Mouse (Mus musculus) heart, adult 18-20 months (tissue): Measurements from ENCODE around the gene Kcnh4. TPM values are rescaled to one million over a fixed set of nuclear protein-coding genes. Genes with fewer than 3 reads are reported as not detected.
A peak's percentile ranks its signal among the peaks of the same experiment; 100 is the strongest.

ENCODE experiments used
- DNase-seq, 2 experiments: peaks; one replicate each; pipeline ENCODE4 v3.0.0; 2021 to 2022; ENCODE audit warnings: mixed read lengths in 1 of 2
- total RNA-seq, 2 experiments: library from RNA; stranded (reverse); gene quantifications; 2 replicates each; pipeline ENCODE4 v1.2.3; 2021

The Kcnh4 gene
- total RNA-seq, 2 experiments from 2014 or later = not detected

DNA sequence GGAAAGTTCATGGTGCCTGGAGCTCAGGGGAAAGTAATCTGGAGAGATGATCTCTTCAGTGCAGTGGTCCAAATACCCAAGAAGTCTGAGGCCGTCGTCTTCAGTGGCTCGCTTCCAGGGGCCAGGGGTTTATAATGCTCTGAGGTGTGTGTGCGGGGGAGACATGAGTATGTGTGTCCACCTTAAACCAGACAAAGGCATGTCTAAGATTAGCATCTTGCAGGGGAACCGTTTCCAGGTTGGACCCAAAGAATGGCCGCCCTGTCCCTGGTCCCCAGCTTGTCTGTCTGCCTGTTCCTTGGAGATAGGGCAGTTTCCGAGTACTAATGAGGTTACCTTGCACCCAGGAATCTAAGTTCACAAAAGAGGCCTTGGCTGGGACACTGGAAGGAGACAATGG, 3.1 kb upstream of the Kcnh4 start, which contains the start of gene Hcrt:
Gene Hcrt (minus strand): TSS at position 101 of the 400 bp plus-strand sequence.
- DNase-seq = no peak

DNA sequence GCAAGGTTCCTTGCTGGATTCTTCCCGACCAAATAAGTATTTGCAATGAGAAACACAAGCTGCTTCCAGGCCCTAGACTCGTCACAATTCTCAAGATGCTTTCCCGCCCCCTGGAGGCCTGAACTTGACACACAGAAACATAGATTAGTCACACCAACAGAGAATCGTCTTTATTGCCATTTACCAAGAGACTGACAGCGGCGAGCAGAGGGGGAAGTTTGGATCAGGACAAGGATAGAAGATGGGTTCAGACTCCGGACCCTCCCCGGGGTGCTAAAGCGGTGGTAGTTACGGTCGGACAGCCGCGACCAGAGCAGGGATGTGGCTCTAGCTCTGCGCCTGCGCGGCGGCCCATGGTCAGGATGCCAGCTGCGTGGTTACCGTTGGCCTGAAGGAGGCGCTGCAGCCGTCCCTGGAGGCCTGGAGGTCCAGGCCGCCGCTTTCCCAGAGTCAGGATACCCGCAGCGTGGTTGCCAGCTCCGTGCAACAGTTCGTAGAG, 1.9 kb upstream of the Kcnh4 start:
- DNase-seq = peak; percentile 87 to 93

DNA sequence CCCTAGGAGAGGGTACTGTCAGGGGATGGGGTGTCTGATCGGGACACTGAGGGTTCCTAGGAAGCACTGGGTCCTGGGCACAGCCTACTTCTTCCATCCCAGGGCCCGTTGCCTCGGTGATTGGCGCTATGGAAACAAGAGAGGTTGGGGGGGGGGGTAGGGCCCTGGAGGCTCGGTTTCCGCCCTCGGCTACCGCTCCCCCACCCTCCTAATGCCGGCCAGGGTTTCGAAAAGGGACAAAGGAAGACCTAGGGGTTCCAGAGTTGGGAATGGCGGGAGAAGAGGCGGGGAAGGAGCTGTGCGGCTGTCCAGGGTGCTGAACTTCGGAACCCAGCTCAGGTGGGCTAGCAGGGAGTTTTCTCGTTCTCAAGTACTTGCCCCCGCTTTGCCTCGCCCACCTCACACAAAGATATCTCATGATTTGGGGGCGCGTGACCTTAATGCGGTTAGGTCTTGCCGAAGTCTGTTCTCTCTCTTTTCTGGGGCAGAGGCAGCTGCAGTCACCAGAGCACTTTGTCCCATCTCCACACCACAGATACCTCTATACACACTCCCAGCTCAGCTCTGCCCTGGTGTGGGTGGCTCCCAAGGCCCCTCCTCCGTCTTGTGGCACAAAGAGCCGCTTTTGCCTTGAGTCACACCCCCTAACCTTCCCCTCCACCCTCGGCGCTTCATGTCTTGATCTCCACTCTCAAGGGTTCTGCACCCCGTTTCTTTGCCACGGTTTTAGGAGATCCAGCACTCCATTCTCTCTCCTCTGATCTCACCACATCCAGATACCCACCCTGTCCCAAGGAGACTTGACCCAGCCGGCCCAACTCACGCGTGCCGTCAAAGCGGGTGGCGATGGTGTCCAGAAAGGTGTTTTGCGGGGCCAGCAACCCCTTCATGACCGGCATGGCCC, 783 bp downstream of the Kcnh4 start:
- peak in 1 of 2 experiments; percentile 63 for DNase-seq

DNA sequence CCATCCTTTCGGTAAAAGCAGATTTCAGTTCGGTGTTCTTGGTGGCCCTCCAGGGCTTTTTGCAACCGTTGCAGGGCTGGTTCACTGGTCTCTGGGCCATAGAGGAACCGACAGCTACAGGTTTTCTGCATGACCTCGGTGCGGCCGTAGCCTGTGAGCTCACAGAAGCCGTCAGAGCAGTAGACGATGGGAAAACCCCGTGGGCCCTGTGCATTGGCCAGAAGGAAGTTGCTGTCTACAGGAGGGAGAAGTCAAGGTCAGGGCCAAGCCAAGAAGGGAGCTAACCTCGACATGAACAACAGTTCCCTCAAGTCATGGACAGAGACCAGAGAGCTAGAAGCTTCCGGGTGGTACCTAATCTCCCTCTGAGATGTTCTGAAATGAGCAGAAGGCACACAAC, 2.2 kb downstream of the Kcnh4 start:
- DNase-seq = no peak

DNA sequence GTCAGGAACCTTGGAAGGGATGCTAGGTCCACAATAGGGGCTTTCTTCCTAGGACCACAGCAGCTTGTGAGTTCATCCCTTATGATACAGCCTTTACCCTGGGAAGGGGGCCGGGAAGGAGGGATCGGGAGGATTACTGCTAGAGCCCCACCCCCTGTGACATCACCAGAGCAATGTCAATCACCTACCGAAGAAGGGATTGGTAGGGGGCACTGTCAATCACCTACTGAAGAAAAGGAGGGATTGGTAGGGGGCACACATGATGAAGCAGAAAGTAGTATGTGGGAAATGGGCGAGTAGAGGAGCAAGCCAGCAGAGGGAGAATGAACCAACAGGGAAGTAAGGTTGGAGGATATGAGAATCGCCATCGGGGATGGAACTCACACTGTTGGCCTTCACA, 3.3 kb downstream of the Kcnh4 start:
- no peak for DNase-seq

DNA sequence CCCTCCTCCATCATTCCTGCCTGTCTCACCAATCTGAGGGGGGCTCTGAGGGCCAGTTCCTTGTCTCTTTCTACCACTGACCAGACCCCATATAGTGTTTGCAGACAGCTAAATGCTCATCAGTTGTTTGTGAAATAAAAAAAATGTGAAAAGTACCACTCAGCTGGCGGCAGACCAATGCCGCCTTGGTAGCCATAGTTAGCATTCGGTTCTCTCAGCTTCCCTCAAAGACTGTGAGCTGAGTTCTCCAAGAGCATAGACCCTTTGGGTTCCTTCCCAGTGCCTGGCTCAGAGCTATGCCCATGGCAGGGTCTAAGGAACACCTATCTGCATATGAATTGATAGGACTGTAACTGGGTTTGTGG, 5.1 kb downstream of the Kcnh4 start:
- no peak for DNase-seq

DNA sequence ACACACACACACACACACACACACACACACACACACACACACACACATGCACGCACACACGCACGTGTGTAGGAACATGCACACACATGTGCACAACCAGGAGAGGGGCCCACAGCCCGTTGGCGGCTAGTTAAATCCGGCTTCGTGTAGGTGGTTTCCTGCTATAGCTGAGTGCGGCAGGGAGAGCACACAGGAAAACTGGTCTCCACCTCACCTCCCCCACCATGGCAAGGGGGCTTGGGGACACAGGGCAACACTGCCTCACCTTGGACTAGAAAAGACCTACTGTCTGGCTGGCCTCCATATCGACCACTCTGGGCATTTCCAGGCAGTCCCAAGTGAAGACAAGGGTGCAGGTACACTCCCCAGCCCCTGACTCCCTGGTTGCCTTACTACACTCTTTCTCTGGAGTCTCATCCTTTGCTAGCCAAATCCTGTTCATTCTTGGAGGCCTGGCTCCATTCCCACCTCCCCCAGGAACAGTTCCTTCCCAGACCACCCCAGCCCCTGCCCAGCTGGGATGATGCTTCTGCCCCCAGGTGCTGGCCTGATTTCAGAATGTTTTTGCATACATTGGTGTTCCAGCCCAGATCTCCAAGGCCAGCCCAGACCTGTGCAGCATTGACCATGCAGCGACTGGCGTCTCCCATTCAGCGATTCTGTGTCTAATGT, 5.6 kb downstream of the Kcnh4 start:
- no peak for DNase-seq

DNA sequence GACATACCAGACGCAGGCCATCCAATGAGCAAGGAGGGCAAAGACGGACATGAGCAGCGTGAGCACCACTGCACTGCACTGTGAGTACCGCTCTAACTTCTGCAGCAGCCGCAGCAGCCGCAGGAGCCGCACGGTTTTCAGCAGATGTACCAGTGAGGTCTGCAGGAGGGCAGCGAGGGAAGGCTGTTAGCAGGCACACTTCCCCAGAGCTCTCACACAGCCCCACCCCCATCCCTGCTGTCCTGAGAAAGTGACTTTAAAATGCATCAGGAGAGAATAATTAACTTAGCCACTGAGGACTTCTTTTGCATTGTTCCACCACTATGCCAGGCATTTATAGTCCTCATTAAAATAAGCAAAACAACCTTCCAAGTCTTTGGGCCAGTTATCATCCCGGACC, 7.4 kb downstream of the Kcnh4 start:
- no peak for DNase-seq

DNA sequence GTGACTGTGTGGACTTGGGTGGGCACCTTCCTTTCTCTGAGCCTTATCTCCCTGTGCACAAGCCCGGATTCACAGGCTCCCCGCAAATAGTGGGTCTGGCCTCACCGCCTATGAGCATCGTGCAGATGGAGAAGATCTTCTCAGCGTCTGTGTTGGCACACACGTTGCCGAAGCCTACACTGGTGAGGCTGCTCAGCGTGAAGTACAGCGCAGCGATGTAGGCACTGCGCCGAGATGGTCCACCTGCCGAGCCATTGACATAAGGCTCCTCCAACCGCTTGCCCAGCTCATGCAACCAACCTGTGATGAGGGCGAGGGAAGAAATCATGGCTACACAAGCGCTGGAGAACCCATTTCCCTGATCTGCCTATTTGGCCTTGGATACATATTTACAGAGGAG, 9.6 kb downstream of the Kcnh4 start:
- no peak for DNase-seq

DNA sequence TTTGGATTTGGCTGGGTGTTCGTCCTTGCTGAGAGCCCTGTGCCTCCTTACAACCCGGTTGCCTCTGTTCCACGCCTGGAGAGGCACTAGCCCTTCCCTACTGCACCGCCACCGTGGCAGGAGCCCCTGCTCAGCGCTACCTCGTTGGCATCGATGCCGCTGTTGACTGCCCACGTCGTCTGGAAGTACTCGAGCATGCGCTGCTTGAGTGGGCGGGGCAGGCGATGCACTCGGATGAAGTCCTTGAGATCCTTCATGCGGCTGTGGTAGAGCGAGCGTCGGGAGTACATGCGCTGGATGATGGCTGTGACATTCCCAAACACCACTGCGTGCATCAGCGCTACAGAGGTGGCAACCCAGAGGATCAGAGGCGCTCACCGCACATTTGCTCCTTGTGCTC, 10.3 kb downstream of the Kcnh4 start:
- DNase-seq = no peak

DNA sequence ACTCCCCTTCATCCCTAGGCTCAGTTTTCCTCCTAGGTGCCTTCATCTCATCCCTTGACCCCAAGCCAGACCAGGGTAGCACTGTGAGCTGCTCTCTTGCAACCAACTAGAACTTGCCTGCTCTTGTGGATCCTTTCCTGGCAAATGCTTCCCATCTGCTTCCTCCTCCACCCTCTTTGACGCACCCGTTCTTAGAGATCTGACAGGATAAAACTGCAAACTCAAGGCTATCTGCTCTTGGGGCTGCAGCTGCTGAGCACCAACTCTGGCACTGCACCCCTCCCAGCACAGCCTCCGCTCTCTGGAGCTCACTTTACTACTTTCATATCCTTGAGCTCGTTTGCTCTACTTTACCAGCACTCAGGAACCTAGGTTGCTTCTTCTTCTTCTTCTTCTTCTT, 11.1 kb downstream of the Kcnh4 start:
- DNase-seq = no peak

DNA sequence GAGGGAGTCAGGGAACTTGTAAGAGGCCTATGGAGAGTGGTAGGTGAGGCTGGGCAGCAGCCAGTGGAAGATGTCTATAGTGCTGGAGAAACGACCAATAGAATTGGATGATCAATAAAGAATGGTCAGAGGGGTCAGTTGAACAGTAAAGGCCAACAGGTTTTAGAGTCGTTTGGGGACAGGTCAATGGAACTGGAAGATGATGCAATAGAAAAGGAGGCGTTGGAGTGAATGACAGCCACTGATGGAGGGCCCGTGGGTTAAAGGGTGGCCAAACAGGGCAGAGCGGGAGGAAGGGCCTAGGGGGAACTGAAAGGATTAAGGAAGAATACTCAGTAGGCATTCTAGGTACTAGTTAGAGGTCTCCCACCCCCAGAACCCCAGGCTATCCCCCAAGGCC, 12.6 kb downstream of the Kcnh4 start:
- no peak for DNase-seq

DNA sequence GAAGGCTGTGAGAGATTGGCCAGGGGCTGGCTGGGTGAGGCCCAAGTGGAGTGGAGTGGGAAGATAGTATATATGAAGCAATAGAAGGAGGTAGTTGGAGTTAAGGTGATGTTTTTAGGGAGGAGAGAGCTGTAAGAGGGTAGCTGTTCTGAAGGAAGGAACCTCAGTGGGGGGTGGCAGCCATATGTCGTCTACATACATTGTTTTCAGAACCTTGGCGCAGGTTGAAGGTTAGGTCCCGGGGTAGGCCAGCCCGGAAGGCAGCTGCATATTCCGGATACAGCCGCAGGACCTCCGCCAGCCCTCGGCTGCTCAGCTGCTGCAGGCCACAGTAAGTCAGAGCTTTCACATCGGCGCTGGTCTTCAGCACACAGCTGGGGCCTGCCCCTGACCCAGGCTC, 13.2 kb downstream of the Kcnh4 start:
- DNase-seq = no peak

DNA sequence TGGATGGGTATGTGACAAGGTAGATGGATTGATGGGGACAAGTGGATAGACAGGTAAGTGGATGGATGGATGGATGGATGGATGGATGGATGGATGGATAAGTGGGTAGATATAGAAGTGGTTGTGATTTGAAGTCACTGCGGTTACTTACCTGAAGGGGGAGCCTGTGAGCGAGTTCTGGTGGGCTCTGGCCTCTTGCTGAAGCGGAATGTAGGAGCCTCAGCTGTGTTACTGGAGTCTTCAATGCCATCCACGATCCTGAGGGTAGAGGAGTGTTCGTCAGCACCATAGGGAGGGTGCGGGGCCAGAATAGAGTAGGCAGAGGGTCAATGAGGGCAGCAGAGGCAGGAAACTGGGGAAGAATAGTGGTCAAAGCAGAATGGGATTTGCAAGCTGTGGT, 14.7 kb downstream of the Kcnh4 start:
- peak; percentile 36 to 74 for DNase-seq

DNA sequence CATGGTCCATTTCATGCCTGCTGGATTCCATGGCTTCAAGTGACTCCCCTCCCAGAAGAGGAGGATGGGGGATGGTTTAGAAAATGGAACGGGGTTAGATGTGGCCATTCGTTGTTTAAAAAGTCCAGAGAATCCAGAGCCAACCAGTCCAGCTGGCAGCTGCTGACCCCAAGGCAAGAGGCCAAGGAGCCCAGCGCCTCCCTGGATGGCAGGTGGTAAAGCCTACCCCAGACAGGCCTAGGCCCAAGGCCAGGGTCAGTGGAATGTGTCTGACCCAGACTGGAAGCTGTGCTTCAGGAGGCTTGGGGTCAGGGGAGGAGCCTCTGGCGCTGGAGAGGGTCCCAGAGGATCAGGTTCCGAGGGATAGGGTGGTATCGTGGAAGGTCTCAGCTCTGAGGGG, 18.4 kb downstream of the Kcnh4 start:
- peak; percentile 54 to 65 for DNase-seq

DNA sequence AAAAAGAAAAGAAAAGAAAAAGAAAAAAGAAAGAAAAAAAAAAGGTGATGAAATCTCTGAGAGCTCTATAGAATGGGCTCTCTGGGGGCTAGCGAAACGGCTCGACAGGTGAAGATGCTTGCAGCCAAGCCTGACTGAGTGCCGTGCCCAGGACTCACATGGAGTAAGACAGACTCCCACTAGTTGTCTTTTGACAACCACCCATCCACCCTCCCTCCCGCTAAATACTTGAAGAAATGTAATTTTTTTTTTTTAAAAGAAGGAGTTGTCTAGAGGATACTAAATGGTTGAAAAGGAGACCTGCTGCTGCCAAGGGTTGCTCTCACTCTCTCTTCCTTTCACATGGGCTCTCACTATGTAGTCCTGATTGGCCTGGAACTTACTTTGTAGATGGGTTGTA, 21.0 kb downstream of the Kcnh4 start:
- no peak for DNase-seq

DNA sequence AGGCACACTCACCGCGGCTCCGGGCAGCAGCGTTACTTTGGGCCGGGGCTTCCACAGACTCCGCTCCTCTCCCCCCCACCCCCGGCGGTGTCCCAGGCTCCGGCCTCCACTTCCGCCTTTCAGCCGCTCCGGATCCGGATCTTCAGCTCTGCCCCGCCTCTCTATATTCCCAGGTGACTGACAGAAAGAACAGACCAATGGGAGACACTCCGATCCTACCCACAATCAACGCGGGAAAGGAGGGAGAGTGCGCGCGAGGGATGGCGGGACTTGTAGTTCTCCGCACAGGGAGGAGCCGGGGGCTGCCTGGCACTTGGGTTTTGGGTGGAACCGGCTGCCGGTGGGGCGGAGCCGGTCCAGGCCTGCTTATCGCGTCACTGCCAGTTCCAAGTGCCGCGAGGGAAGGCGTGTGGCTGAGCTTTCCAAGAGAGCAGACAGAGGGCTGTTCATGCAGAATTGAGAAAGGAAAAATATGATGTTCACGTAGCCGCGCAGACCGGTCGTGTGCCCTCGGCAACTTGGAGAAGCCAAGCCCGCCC, 21.6 kb downstream of the Kcnh4 start, which contains the start of gene Rab5c:
Gene Rab5c (minus strand): TSS at position 150 of the 539 bp plus-strand sequence.
- DNase-seq = peak; percentile 99 to 100

DNA sequence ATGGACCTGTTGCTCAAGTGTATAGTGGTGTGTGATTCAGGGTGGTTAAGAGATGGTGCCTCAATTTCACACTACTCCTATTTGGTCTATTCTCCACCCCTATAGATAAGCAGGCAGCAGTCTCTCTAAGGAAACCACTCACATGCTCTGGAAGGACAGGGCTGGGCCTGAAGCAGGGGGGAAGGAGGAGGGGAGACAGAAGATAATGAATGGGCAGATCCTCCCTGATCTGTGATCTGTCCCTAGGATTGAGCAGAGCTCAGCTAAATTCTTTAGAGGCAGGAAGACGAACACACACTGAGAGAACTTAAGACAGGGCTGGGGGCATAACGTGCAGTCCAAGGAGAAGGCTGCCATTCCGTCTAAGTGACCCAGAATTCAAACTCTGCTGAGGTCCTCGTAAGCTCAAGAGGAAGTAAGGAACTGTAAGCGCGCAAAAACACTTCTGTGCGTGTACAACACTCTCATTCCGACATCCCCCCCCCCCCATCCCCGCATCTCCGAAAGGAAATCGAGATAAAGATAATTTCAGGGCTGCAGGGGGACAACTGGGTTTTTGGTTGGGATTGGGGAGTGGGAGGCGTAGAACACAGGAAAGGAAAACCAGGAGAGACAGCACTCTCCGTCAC, 22.5 kb downstream of the Kcnh4 start:
- DNase-seq = no peak

DNA sequence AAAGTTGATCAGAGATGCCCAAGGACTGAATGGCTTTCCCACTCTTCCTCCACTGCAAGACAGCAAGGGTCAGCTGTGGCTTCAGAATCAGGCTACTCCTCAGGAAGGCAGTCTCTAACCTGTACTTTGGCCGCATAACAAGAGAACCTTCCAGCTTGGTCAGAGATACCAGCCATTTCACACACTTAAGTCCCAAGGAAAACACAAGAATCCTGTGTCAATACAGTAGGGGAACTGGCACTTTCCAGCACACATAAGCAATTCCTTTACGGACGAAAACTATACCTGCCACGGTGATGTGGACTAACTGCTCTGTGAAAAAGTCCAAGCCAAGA, 23.0 kb downstream of the Kcnh4 start:
- DNase-seq = no peak

DNA sequence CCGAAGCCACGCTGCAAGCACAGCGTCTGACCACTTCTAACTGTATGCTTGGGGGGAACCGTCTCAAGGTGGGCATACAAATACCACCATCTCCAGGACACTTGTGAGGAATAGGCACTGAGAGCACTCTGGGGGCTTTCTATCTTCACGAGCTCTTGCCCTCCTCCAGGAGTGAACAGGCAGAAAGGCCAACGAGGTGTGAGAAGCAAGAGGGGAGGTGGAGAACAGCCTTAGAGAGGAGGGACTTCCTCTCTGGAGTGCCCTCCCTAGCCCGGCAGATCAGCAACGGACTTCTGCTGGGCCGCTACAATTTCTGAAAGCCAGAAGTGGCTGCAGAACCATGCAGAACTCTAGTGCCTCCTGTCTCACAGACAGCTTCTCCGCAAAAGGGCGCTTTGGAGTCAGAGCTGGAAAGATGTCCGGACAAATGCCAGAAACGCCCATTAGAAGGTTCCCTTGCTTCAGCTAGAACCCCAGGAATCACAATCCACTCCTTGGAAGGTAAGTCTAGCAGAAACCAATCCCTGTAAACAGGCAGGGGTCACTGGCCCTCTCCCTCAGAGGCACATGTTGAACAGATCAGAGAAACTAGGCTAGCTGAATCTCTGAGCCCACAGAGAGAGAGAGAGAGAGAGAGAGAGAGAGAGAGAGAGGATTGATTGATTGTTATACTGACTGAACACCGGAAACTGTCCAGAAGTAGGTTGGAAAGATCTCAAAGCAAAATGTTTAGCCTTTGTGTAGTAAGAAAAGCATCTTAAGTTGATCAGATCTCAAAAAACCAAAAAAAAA, 23.6 kb downstream of the Kcnh4 start:
- no peak for DNase-seq

DNA sequence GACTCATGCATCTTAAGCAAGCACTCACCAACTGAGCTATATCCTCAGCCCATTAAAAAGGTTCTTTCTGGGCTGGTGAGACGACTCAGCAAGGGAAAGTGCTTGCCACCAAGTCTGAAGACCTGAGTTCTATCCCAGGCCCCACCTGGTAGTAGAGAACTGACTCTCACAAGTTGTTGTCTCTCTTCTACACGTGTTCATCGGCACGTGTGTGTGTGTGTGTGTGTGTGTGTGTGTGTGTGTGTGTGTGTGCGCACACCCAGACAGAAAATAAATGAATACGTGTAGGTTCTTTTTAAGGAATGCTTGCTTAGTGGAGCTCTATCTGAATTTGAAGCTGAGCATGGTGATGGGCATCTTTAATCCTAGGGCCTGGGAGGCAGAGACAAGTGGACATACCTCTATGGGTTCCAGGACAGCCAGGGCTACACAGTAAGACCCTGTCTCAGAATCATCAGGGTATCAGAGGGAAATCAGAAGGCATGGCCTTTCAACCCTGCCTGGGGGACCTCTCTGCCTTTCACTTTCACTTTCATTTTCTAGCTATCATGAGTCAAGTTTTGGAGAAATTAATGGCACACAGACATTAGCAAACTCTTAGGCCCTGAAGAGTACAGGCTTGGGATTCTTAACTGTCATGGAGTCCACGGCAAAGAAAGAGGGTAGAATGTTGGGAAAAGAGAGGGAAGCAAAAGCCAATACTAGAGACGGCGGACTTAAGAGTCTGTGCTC, 24.4 kb downstream of the Kcnh4 start:
- no peak for DNase-seq
